In the genomic region with DNA sequence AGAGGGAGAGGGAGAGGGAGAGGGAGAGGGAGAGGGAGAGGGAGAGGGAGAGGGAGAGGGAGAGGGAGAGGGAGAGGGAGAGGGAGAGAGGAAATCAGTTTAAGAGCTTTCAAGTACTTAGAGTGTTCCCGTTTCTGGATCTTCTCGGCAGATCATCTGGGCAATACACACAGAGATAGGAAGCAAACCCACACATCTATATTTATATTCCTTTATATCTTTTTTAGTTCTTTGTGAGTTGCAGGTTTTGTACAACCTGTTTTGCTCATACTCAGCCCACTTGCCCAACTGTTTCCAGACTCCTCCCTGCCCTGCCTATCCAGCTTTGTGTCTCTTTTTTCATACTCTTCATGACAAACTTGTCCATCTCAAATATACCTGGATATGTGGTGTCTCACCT, we compare ENCODE assay signal across 21 mouse cellular contexts.
DNase-seq lines count a peak whose midpoint lies in the region; ATAC-seq lines count a peak whose summit lies in the region.
"Had no signal": no experiment of that assay in that cellular context is flagged by ENCODE, and none has a peak within 500 bp of the region (broad histone marks: within the 10 kb centered on the region; RNA-seq: fewer than 3 reads in every experiment).

No protein-coding gene starts in this region.

- no peak for DNase-seq in frontal cortex, postnatal 25 days (ENCODE audit: low spot score in 2 of 2)
- DNase-seq in left cerebral cortex, postnatal 36 days (ENCODE audit: low spot score in 2 of 2), result peak; percentile 3 to 5
- DNase-seq in left cerebral cortex, adult 11 months (ENCODE audit: low spot score), result no peak
- DNase-seq in brain, adult 2 months (ENCODE audit: low read depth, low spot score), result peak; percentile 16
- DNase-seq in telencephalon, adult 2 months (ENCODE audit: low read depth, low spot score), result peak; percentile 8
- DNase-seq in right cerebral cortex, adult 2 months (ENCODE audit: low spot score in 2 of 2), result no peak
- DNase-seq: adrenal gland, adult 2 months; adrenal gland, adult 8-10 months; adrenal gland, postnatal 10 days; adrenal gland, postnatal 14 days; adrenal gland, postnatal 25 days; adrenal gland, postnatal 36 days; B cell, adult 2 months; cerebellum, adult 11 months; cerebellum, adult 11-12 months; cerebellum, adult 18-20 months had no signal

- intact Hi-C loops in left cerebral cortex, postnatal 36 days (cut with DNase I), result no loop called here

- peak; percentile 64 for ATAC-seq in frontal cortex, adult (ENCODE audit: low TSS enrichment)
- ATAC-seq in granulocyte monocyte progenitor cell, adult 5-6 weeks (replicated peaks; ENCODE audit: poor library complexity, severe bottlenecking), result no peak
- ATAC-seq: activated CD4-positive, CD25-positive, alpha-beta regulatory T cell, adult 4 months; CD4-positive, CD25-positive, alpha-beta regulatory T cell, adult 4 months; Patski had no signal

Comparison
In these comparisons a context has a peak if more than half of its experiments do, and no peak if none do; other contexts are left out.
1. DNase-seq: peak in left cerebral cortex, postnatal 36 days (2 of 2), brain, adult 2 months (single experiment) and telencephalon, adult 2 months (single experiment); none in frontal cortex, postnatal 25 days (0 of 2), left cerebral cortex, adult 11 months (single experiment) and right cerebral cortex, adult 2 months (0 of 2).